In the genomic region with DNA sequence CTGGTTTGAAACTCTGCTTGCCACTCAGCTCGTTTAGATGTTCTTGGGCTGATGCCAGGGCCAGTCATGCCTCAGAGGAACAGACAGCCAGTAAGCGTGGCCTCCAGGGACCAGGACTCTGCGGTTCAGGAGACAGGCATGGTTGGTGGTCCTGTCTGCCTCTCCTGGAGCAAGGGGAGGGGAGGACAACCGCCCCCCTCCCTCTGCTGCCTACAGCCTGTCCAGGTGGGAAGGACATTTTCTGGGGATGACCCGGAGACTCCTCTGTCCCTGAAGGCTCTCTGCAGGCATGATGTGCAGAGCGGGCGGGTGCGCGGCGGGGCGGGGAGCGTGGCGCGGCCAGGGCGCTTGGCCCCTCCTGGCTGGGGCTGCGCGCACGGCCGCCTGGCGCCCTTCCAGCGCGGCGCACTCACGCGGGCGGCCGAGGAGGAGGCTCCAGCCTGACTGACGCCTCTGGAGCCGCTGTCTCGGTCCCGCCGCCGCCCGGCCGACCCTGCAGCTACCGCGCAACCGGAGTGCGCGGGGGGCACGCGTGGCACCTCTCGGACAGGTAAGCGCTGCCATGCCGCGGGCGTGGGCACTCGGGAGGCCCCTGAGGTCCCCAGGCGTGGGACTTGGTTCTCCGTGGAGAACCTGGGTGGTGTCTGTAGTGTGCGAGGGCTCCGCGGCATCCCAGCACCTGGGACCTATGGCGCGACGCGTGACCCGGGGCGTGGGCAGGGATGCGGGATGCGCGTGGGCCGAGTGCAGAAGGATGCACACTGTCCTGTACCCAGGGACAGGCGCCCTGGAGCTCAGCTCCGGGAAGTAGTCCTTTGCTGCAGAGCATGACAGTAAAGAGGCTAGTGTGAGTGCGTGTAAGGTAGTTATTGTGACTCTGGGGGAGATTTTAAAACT, we compare ENCODE assay signal across 8 mouse cellular contexts. TPM values are rescaled to one million over a fixed set of nuclear protein-coding genes. Genes with fewer than 3 reads are reported as not detected.
DNase-seq lines count a peak whose midpoint lies in the region; ATAC-seq and TF ChIP-seq lines count a peak whose summit lies in the region.

A gene (plus strand): TSS at position 438 of the 897 bp plus-strand sequence.

- peak; percentile 75 for ATAC-seq in forebrain, embryonic 16.5 days

- no peak for TF ChIP-seq POLR2A in ES-Bruce4 (IDR thresholded peaks at IDR 0.05; ENCODE audit: insufficient read depth, low read length)

- H3K36me3 ChIP-seq in ES-Bruce4 (ENCODE audit: control insufficient read depth, insufficient read depth, low read length, poor library complexity, severe bottlenecking): no peaks in the 10 kb centered on the region
- 0 out of 2 replicates have a peak, but pooled peaks cover 1% of the 10 kb centered on the region for H3K36me3 ChIP-seq in forebrain, embryonic 16.5 days (ENCODE audit: control insufficient read depth, insufficient read depth)

- no peaks in the 10 kb centered on the region for H3K4me1 ChIP-seq in ES-Bruce4 (ENCODE audit: control insufficient read depth, insufficient read depth, low read length)
- peaks cover 14% of the 10 kb centered on the region for H3K4me1 ChIP-seq in forebrain, embryonic 16.5 days (replicated peaks; ENCODE audit: control insufficient read depth, insufficient read depth, low read length)

- peak within 1 kb of the TSS; percentile 71 for H3K4me3 ChIP-seq in ES-Bruce4 (ENCODE audit: low read depth, low read length)
- peak within 1 kb of the TSS; percentile 59 for H3K4me3 ChIP-seq in forebrain, embryonic 16.5 days (replicated peaks; ENCODE audit: low read length)
- peak within 1 kb of the TSS; percentile 79 for H3K4me3 ChIP-seq in layer of hippocampus, adult 2 months

- no peak for TF ChIP-seq EP300 in ES-Bruce4 (IDR thresholded peaks at IDR 0.05; ENCODE audit: insufficient read depth, low read depth, low read length)

- no peaks in the 10 kb centered on the region for H3K27me3 ChIP-seq in ES-Bruce4 (ENCODE audit: control insufficient read depth, insufficient read depth, low read length, poor library complexity, severe bottlenecking)
- peaks cover 6% of the 10 kb centered on the region; the same call in 1 of the 2 replicates for H3K27me3 ChIP-seq in forebrain, embryonic 16.5 days (replicated peaks; ENCODE audit: control insufficient read depth, insufficient read depth, low read length)

- DNase-seq in cerebellum, adult 11-12 months: peak; percentile 84
- peak; percentile 75 to 77 for DNase-seq in heart, postnatal 14 days
- peak; percentile 39 for DNase-seq in layer of hippocampus, adult 2 months (ENCODE audit: low spot score in 2 of 2)
- DNase-seq in lung, adult 18-20 months: peak; percentile 51 to 57
- peak; percentile 21 for DNase-seq in ovary, postnatal 10 days (ENCODE audit: low spot score)
- DNase-seq in thymus, adult 18-20 months: no peak

- no peak for TF ChIP-seq CTCF in ES-Bruce4 (IDR thresholded peaks at IDR 0.05; ENCODE audit: low read depth, low read length)
- TF ChIP-seq CTCF in layer of hippocampus, adult 2 months (conservative IDR thresholded peaks at IDR 0.05): no peak

- intact Hi-C loops in heart, postnatal 14 days (cut with DNase I): no loop called here

- H3K27ac ChIP-seq in ES-Bruce4 (ENCODE audit: insufficient read depth, low read length): no peak within 1 kb of the TSS
- H3K27ac ChIP-seq in forebrain, embryonic 16.5 days (ENCODE audit: low read length): no peak within 1 kb of the TSS
- H3K27ac ChIP-seq in layer of hippocampus, adult 2 months: peak within 1 kb of the TSS; percentile 91

- H3K9me3 ChIP-seq in ES-Bruce4 (replicated peaks; ENCODE audit: control insufficient read depth, insufficient read depth, low read length, poor library complexity, severe bottlenecking): no peaks in the 10 kb centered on the region
- no peaks in the 10 kb centered on the region for H3K9me3 ChIP-seq in forebrain, embryonic 16.5 days (ENCODE audit: control insufficient read depth, low read length)

- H3K4me2 ChIP-seq in forebrain, embryonic 16.5 days (ENCODE audit: low read length): peak within 1 kb of the TSS; percentile 100

- under 1% methylated on average over 61 of the region's 66 CpGs for WGBS in forebrain, embryonic 16.5 days

- peak within 1 kb of the TSS; percentile 55 for H3K9ac ChIP-seq in ES-Bruce4 (ENCODE audit: low read depth, poor library complexity, severe bottlenecking)
- peak within 1 kb of the TSS; percentile 68 for H3K9ac ChIP-seq in forebrain, embryonic 16.5 days (replicated peaks; ENCODE audit: low read depth, low read length)

RNA-seq across cellular contexts. Expression of the gene that starts here (rescaled TPM):
- 0.17 TPM in 1 of 2 replicates, not detected in the other for polyA plus RNA-seq in ES-Bruce4 (2011; ENCODE audit: insufficient read depth, insufficient read length, low read depth, missing spikeins)
- polyA plus RNA-seq in forebrain, embryonic 16.5 days (2015; fragmentation: Nextera tagmentation; extraction: Ambion mirVana): 0.13 and 0.19 TPM in 2 replicates
- 1 to 10 TPM; 1.2 to 2.2 TPM for total RNA-seq in heart, postnatal 14 days (2021)
- 1 to 10 TPM; 7.1 to 7.6 TPM for total RNA-seq in layer of hippocampus, adult 2 months (2021)

Comparison
In these comparisons a context has a peak if more than half of its experiments do, and no peak if none do; other contexts are left out.
1. Peak in ATAC-seq, H3K4me3 ChIP-seq, H3K9ac ChIP-seq and H3K4me2 ChIP-seq in forebrain, embryonic 16.5 days; RNA of the gene not detected or under 1 TPM.
2. DNase-seq: peak in cerebellum, adult 11-12 months (single experiment), heart, postnatal 14 days (2 of 2), layer of hippocampus, adult 2 months (2 of 2), lung, adult 18-20 months (2 of 2) and ovary, postnatal 10 days (single experiment); none in thymus, adult 18-20 months (0 of 2).
3. Peak in every context shown above with its lines, with median percentiles within 50 percentile points of each other: H3K4me3 ChIP-seq.